Mouse (Mus musculus) MEL (cell line): ENCODE results near the gene Evc. TPM values are rescaled to one million over a fixed set of nuclear protein-coding genes. Genes with fewer than 3 reads are reported as not detected.

Source experiments
- DNase-seq: peaks from one replicate; pipeline ENCODE4 v3.0.0; 2011; ENCODE audit warnings: low read depth, low spot score
- H3K27ac ChIP-seq: 2 replicates; pipeline ENCODE4 v1.5.1; 2012; ENCODE audit warnings: low read depth, mild to moderate bottlenecking, control low read depth, low read length, moderate library complexity; ENCODE audit not compliant: control insufficient read depth
- H3K27me3 ChIP-seq, 2 experiments: fragments of 150-350 bp in 1 of 2; sonication (generic) in 1 of 2; 2 replicates each; pipeline ENCODE4 v1.6.1; 2012; ENCODE audit warnings: low read length in 2 of 2, mild to moderate bottlenecking in 2 of 2, improper control_type of control experiment in 1 of 2, moderate library complexity in 1 of 2; ENCODE audit not compliant: insufficient read depth in 2 of 2, control insufficient read depth in 1 of 2
- H3K36me3 ChIP-seq, 2 experiments: 2 replicates each; pipeline ENCODE4 v1.6.1; 2012 to 2014; ENCODE audit warnings: low read length in 2 of 2, improper control_type of control experiment in 1 of 2, inconsistent platforms in 1 of 2, mild to moderate bottlenecking in 1 of 2; ENCODE audit not compliant: insufficient read depth in 2 of 2, control insufficient read depth in 1 of 2
- H3K4me1 ChIP-seq, 2 experiments: fragments of 150-350 bp in 1 of 2; sonication (generic) in 1 of 2; 2 replicates each; pipeline ENCODE4 v1.6.1; 2012; ENCODE audit warnings: low read length in 2 of 2, improper control_type of control experiment in 1 of 2, mild to moderate bottlenecking in 1 of 2; ENCODE audit not compliant: insufficient read depth in 2 of 2, control insufficient read depth in 1 of 2
- H3K4me3 ChIP-seq, 2 experiments: fragments of 150-350 bp in 1 of 2; sonication (generic) in 1 of 2; 2 replicates each; pipeline ENCODE4 v1.5.1; 2012; ENCODE audit warnings: low read depth in 2 of 2, low read length in 2 of 2, mild to moderate bottlenecking in 2 of 2, moderate library complexity in 2 of 2, control low read depth in 1 of 2, improper control_type of control experiment in 1 of 2; ENCODE audit not compliant: control insufficient read depth in 1 of 2, insufficient read depth in 1 of 2
- H3K79me2 ChIP-seq: 2 replicates; pipeline ENCODE4 v1.6.1; 2012; ENCODE audit warnings: mild to moderate bottlenecking, low read length, moderate library complexity; ENCODE audit not compliant: control insufficient read depth, poor library complexity, insufficient read depth
- H3K9ac ChIP-seq: 2 replicates; pipeline ENCODE4 v1.6.1; 2012; ENCODE audit warnings: low read depth, mild to moderate bottlenecking, control low read depth, low read length, moderate library complexity; ENCODE audit not compliant: control insufficient read depth, poor library complexity, severe bottlenecking
- H3K9me3 ChIP-seq: fragments of 150-350 bp; sonication (generic); replicated peaks from 2 replicates; pipeline ENCODE4 v1.6.1; 2012; ENCODE audit warnings: mild to moderate bottlenecking, low read length, improper control_type of control experiment, moderate library complexity; ENCODE audit not compliant: insufficient read depth
- CHD1 ChIP-seq: IDR thresholded peaks from 2 replicates; pipeline ENCODE4 v1.6.1; 2012; ENCODE audit warnings: low read depth, mild to moderate bottlenecking, inconsistent platforms, low read length, improper control_type of control experiment
- CHD2 ChIP-seq: IDR thresholded peaks from 2 replicates; pipeline ENCODE4 v1.6.1; 2011; ENCODE audit warnings: low read length, improper control_type of control experiment
- ELF1 ChIP-seq: IDR thresholded peaks from 2 replicates; pipeline ENCODE4 v1.6.1; 2014; ENCODE audit warnings: low read depth, mild to moderate bottlenecking, inconsistent platforms, low read length, improper control_type of control experiment, moderate library complexity
- EP300 ChIP-seq, 2 experiments: IDR thresholded peaks; 2 replicates each; pipeline ENCODE4 v1.6.1; 2011; ENCODE audit warnings: improper control_type of control experiment in 2 of 2, low read length in 2 of 2, low read depth in 1 of 2, mild to moderate bottlenecking in 1 of 2
- GABPA ChIP-seq: IDR thresholded peaks from 2 replicates; pipeline ENCODE4 v1.6.1; 2012; ENCODE audit warnings: low read depth, mild to moderate bottlenecking, inconsistent platforms, low read length, improper control_type of control experiment, moderate library complexity
- GATA1 ChIP-seq: IDR thresholded peaks from 2 replicates; pipeline ENCODE4 v1.6.1; 2011; ENCODE audit warnings: low read depth, low read length, improper control_type of control experiment
- MAFK ChIP-seq: IDR thresholded peaks from 2 replicates; pipeline ENCODE4 v1.6.1; 2011; ENCODE audit warnings: low read depth, mild to moderate bottlenecking, low read length, improper control_type of control experiment, borderline replicate concordance
- MEF2A ChIP-seq: IDR thresholded peaks from 2 replicates; pipeline ENCODE4 v1.6.1; 2014; ENCODE audit warnings: low read depth, mild to moderate bottlenecking, inconsistent platforms, low read length, improper control_type of control experiment; ENCODE audit not compliant: poor library complexity, insufficient replicate concordance, severe bottlenecking; ENCODE audit errors: extremely low read depth
- MXI1 ChIP-seq: IDR thresholded peaks from 2 replicates; pipeline ENCODE4 v1.6.1; 2011; ENCODE audit warnings: mild to moderate bottlenecking, low read depth, low read length, improper control_type of control experiment
- NELFE ChIP-seq: IDR thresholded peaks from 2 replicates; pipeline ENCODE4 v1.6.1; 2011; ENCODE audit warnings: low read depth, low read length, improper control_type of control experiment
- NRF1 ChIP-seq: IDR thresholded peaks from 2 replicates; pipeline ENCODE4 v1.6.1; 2014; ENCODE audit warnings: low read depth, mild to moderate bottlenecking, inconsistent platforms, low read length, improper control_type of control experiment, moderate library complexity; ENCODE audit not compliant: poor library complexity, insufficient read depth, severe bottlenecking
- POLR2A ChIP-seq, 2 experiments: IDR thresholded peaks; 2 replicates each; pipeline ENCODE4 v1.6.1; 2011 to 2012; ENCODE audit warnings: low read length in 2 of 2, mild to moderate bottlenecking in 2 of 2, control low read depth in 1 of 2, improper control_type of control experiment in 1 of 2, low read depth in 1 of 2, moderate library complexity in 1 of 2; ENCODE audit not compliant: control insufficient read depth in 1 of 2, insufficient read depth in 1 of 2, poor library complexity in 1 of 2
- POLR2AphosphoS5 ChIP-seq: IDR thresholded peaks from 2 replicates; pipeline ENCODE4 v1.6.1; 2012; ENCODE audit warnings: low read depth, borderline replicate concordance, mild to moderate bottlenecking, inconsistent platforms, low read length, moderate library complexity, mixed read lengths
- RAD21 ChIP-seq: IDR thresholded peaks from 2 replicates; pipeline ENCODE4 v1.6.1; 2011; ENCODE audit warnings: mild to moderate bottlenecking, low read depth, low read length, improper control_type of control experiment
- RCOR1 ChIP-seq: IDR thresholded peaks from 2 replicates; pipeline ENCODE4 v1.6.1; 2012; ENCODE audit warnings: low read depth, mild to moderate bottlenecking, inconsistent platforms, low read length, improper control_type of control experiment
- SMC3 ChIP-seq: IDR thresholded peaks from 2 replicates; pipeline ENCODE4 v1.6.1; 2011; ENCODE audit warnings: low read depth, low read length, improper control_type of control experiment
- TAL1 ChIP-seq: IDR thresholded peaks from 2 replicates; pipeline ENCODE4 v1.6.1; 2012; ENCODE audit warnings: mild to moderate bottlenecking, inconsistent platforms, low read length, moderate library complexity, mixed read lengths
- USF2 ChIP-seq, 2 experiments: IDR thresholded peaks; 2 replicates each; pipeline ENCODE4 v1.6.1; 2011 to 2012; ENCODE audit warnings: improper control_type of control experiment in 2 of 2, low read length in 2 of 2, borderline replicate concordance in 1 of 2, inconsistent platforms in 1 of 2, low read depth in 1 of 2, mild to moderate bottlenecking in 1 of 2; ENCODE audit not compliant: insufficient read depth in 1 of 2
- ZKSCAN1 ChIP-seq: IDR thresholded peaks from 2 replicates; pipeline ENCODE4 v1.6.1; 2012; ENCODE audit warnings: low read depth, mild to moderate bottlenecking, inconsistent platforms, low read length, improper control_type of control experiment, moderate library complexity
- ZMIZ1 ChIP-seq: IDR thresholded peaks from 2 replicates; pipeline ENCODE4 v1.6.1; 2012; ENCODE audit warnings: low read depth, mild to moderate bottlenecking, inconsistent platforms, low read length, improper control_type of control experiment, moderate library complexity
- ZNF384 ChIP-seq: IDR thresholded peaks from 2 replicates; pipeline ENCODE4 v1.6.1; 2012; ENCODE audit warnings: low read depth, mild to moderate bottlenecking, inconsistent platforms, low read length, improper control_type of control experiment
- polyA plus RNA-seq, 2 experiments: library from polyadenylated mRNA; stranded (reverse) in 1 of 2; unstranded in 1 of 2; fragments of >175 nt in 1 of 2; fragments of >200 nt in 1 of 2; gene quantifications; 2 replicates each; pipeline versions ENCODE4 v1.2.1 to v1.2.4; 2012; ENCODE audit warnings: low replicate concordance in 2 of 2, low read depth in 1 of 2; ENCODE audit not compliant: insufficient read length in 2 of 2, insufficient read depth in 1 of 2, missing spikeins in 1 of 2
- total RNA-seq: library from RNA; depleted of rRNA; stranded (reverse); fragments of 300-350 nt; gene quantifications from 2 replicates; pipeline ENCODE4 v1.2.3, GENCODE M21; 2012

Gene Evc
- total and polyA plus RNA-seq, 3 experiments, result not detected

DNA sequence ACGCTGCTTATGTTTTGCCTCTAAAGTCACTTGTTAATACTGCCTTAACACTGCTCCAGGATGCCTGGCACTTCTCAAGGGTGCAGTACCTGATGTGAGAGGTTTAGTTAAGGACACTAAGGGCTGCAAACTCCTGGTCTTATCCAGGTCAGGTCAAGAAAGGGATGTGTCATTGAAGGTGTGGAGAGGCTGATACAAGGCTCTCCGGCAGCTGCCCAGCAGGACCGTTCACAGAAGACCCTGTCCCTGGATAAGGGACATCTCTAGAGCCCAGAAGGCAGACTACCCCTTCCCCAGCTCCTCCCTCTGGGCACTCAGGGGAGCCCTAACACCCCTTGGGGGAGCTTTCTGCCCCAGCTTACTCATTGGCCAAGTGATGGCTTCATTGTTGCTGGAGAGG lies 1.0 kb upstream of the Evc start:
- TF ChIP-seq RCOR1, result no peak
- no peak for DNase-seq
- no peaks in the 10 kb centered on the region for H3K36me3 ChIP-seq
- no peaks in the 10 kb centered on the region for H3K79me2 ChIP-seq
- H3K9ac ChIP-seq, result no peak overlapping the region
- no peaks in the 10 kb centered on the region for H3K9me3 ChIP-seq
- H3K27me3 ChIP-seq, result no peaks in the 10 kb centered on the region
- no peak overlapping the region for H3K27ac ChIP-seq
- H3K4me3 ChIP-seq, result no peak overlapping the region
- no peaks in the 10 kb centered on the region for H3K4me1 ChIP-seq

DNA sequence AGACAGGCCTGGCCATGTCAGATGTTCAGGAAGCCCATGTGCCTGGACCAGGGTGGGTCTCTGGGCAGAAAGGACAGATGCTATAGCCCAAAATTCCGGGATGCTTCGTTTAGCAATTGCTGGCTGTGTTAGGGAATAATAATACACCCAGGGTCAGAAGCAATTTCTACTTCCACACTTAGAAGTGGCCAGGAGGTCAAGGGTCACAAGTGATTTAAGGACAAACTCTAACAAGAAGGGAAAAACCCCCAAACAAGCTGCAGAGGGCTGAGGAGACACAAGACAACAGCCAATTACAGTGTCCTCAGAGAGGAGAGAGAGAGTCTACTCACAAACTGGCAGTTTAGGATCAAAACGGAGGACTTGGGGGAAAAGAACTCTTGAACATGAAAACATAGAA lies 1.6 kb downstream of the Evc start:
- H3K36me3 ChIP-seq, result no peaks in the 10 kb centered on the region
- H3K27ac ChIP-seq, result no peak overlapping the region

DNA sequence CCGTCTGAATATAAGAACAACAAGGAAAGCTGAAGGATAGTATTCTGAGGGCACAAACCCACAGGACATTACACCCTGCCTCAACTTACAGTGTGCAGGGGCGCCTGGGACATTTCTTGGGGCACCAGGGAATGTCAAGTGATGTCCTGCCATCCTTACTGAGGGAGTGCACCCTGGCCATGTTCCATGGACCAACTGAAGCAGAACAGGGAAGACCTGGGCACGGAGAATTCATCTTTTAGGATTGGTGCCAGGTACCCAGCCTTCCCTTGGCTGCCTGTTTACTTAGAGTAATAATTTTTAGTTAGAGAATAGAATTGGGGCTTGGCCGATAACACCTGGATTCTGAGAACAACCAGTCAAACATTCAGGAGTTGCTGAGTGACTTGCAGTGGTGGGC lies 4.6 kb downstream of the Evc start:
- no peaks in the 10 kb centered on the region for H3K27me3 ChIP-seq
- H3K79me2 ChIP-seq, result no peaks in the 10 kb centered on the region
- H3K9ac ChIP-seq, result no peak overlapping the region
- H3K4me3 ChIP-seq, result no peak overlapping the region
- no peak for DNase-seq
- no peaks in the 10 kb centered on the region for H3K36me3 ChIP-seq
- no peaks in the 10 kb centered on the region for H3K9me3 ChIP-seq
- no peak overlapping the region for H3K27ac ChIP-seq
- no peak for TF ChIP-seq CHD1
- TF ChIP-seq ZNF384, result no peak
- no peak for TF ChIP-seq CHD2
- no peak for TF ChIP-seq POLR2AphosphoS5
- TF ChIP-seq ZKSCAN1, result no peak
- no peak for TF ChIP-seq ZMIZ1
- no peak for TF ChIP-seq NRF1
- TF ChIP-seq RCOR1, result no peak
- no peak for TF ChIP-seq ELF1
- TF ChIP-seq GATA1, result no peak
- no peak for TF ChIP-seq MAFK
- no peak for TF ChIP-seq MXI1
- TF ChIP-seq MEF2A, result no peak
- H3K4me1 ChIP-seq, result no peaks in the 10 kb centered on the region

More for the DNA sequence above, 1.6 kb downstream of the Evc start:
- Histone ChIP-seq H3K9ac (no peak overlapping the region), H3K4me3 (no peak overlapping the region), H3K4me1 (no peaks in the 10 kb centered on the region), H3K27me3 (no peaks in the 10 kb centered on the region), H3K9me3 (no peaks in the 10 kb centered on the region), H3K79me2 (no peaks in the 10 kb centered on the region)
- DNase-seq, result no peak
- TF ChIP-seq SMC3, result no peak
- no peak for TF ChIP-seq GABPA
- TF ChIP-seq EP300 (IDR thresholded peaks at IDR 0.05; ENCODE audit: low read depth in 1 of 2, low read length in 2 of 2), result no peak
- TF ChIP-seq TAL1, result no peak
- no peak for TF ChIP-seq POLR2AphosphoS5
- TF ChIP-seq POLR2A (IDR thresholded peaks at IDR 0.05; ENCODE audit: control insufficient read depth in 1 of 2, insufficient read depth in 1 of 2, low read depth in 1 of 2, low read length in 2 of 2, poor library complexity in 1 of 2), result no peak
- TF ChIP-seq USF2 (IDR thresholded peaks at IDR 0.05; ENCODE audit: borderline replicate concordance in 1 of 2, insufficient read depth in 1 of 2, low read depth in 1 of 2, low read length in 2 of 2), result no peak
- TF ChIP-seq RAD21, result no peak
- TF ChIP-seq NELFE, result no peak
- no peak for TF ChIP-seq ELF1
- no peak for TF ChIP-seq CHD1
- TF ChIP-seq, all 39 proteins: peak for 0
